28 mouse cellular contexts compared by ENCODE assay signal in genomic region chr2:166032628-166033027, GRCm38 (mm10). TPM values are rescaled to one million over a fixed set of nuclear protein-coding genes. Genes with fewer than 3 reads are reported as not detected.
A peak's percentile ranks its signal among the peaks of the same experiment; 100 is the strongest.
DNase-seq lines count a peak whose midpoint lies in the region; ATAC-seq lines count a peak whose summit lies in the region.
"Had no signal": no experiment of that assay in that cellular context is flagged by ENCODE, and none has a peak within 500 bp of the region (broad histone marks: within the 10 kb centered on the region; RNA-seq: fewer than 3 reads in every experiment).

No protein-coding gene starts in this region.

- DNase-seq in heart, adult 11 months: peak; percentile 91
- DNase-seq in heart, adult 9 months (ENCODE audit: low spot score in 2 of 2): no peak
- no peak for DNase-seq in kidney, postnatal 36 days
- no peak for DNase-seq in embryonic facial prominence, embryonic 10.5 days (ENCODE audit: low spot score)
- no peak for DNase-seq in retina, postnatal 1 day
- DNase-seq in thymus, adult 18-20 months: no peak
- DNase-seq: adrenal gland, adult 8-10 months; adrenal gland, postnatal 25 days; cerebellum, adult 11-12 months; cerebellum, adult 8-10 months; cerebellum, postnatal 10 days; cerebellum, postnatal 36 days; embryo, embryonic 11 days; gastrocnemius, postnatal 25 days; heart, adult 2 months; heart, postnatal 10 days; heart, postnatal 36 days had no signal

- peaks cover 18% of the 10 kb centered on the region; the same call in 1 of the 2 replicates for H3K36me3 ChIP-seq in kidney, embryonic 15.5 days
- peaks cover 7% of the 10 kb centered on the region; the same call in 1 of the 2 replicates for H3K36me3 ChIP-seq in embryonic facial prominence, embryonic 10.5 days (replicated peaks)
- no peaks in the 10 kb centered on the region; the same call in 1 of the 2 replicates for H3K36me3 ChIP-seq in stomach, embryonic 14.5 days (ENCODE audit: control insufficient read depth, insufficient read depth, low read length)
- H3K36me3 ChIP-seq: embryonic facial prominence, embryonic 15.5 days; heart, embryonic 12.5 days; heart, embryonic 15.5 days had no signal

- H3K9ac ChIP-seq in kidney, embryonic 15.5 days: no peak overlapping the region
- H3K9ac ChIP-seq in stomach, embryonic 14.5 days (replicated peaks; ENCODE audit: low read depth, low read length): no peak overlapping the region
- H3K9ac ChIP-seq: embryonic facial prominence, embryonic 15.5 days; forebrain, embryonic 12.5 days; heart, embryonic 15.5 days; hindbrain, embryonic 14.5 days had no signal

- H3K9me3 ChIP-seq in kidney, embryonic 15.5 days (replicated peaks): no peaks in the 10 kb centered on the region
- no peaks in the 10 kb centered on the region for H3K9me3 ChIP-seq in embryonic facial prominence, embryonic 10.5 days
- H3K9me3 ChIP-seq in stomach, embryonic 14.5 days (ENCODE audit: control insufficient read depth, low read depth, low read length): no peaks in the 10 kb centered on the region
- H3K9me3 ChIP-seq: embryonic facial prominence, embryonic 15.5 days; forebrain, embryonic 12.5 days; heart, embryonic 12.5 days; heart, embryonic 15.5 days had no signal

- peaks cover 63% of the 10 kb centered on the region for H3K4me1 ChIP-seq in kidney, embryonic 15.5 days
- H3K4me1 ChIP-seq in embryonic facial prominence, embryonic 10.5 days: peaks cover 63% of the 10 kb centered on the region
- H3K4me1 ChIP-seq in stomach, embryonic 14.5 days (ENCODE audit: control insufficient read depth, insufficient read depth, low read length): peaks cover 31% of the 10 kb centered on the region

- H3K27me3 ChIP-seq in kidney, embryonic 15.5 days: no peaks in the 10 kb centered on the region
- no peaks in the 10 kb centered on the region for H3K27me3 ChIP-seq in embryonic facial prominence, embryonic 10.5 days (replicated peaks; ENCODE audit: low read depth, poor library complexity, severe bottlenecking)
- H3K27me3 ChIP-seq in stomach, embryonic 14.5 days (ENCODE audit: control insufficient read depth, insufficient read depth, low read length): no peaks in the 10 kb centered on the region
- H3K27me3 ChIP-seq: embryonic facial prominence, embryonic 15.5 days; forebrain, embryonic 12.5 days; heart, embryonic 12.5 days; heart, embryonic 15.5 days had no signal

- no peak overlapping the region for H3K4me3 ChIP-seq in kidney, embryonic 15.5 days (replicated peaks)
- no peak overlapping the region for H3K4me3 ChIP-seq in embryonic facial prominence, embryonic 10.5 days
- no peak overlapping the region for H3K4me3 ChIP-seq in stomach, embryonic 14.5 days (ENCODE audit: low read depth, low read length)
- H3K4me3 ChIP-seq: embryonic facial prominence, embryonic 15.5 days; forebrain, embryonic 12.5 days; heart, adult 2 months; heart, embryonic 12.5 days; heart, embryonic 15.5 days had no signal

- no peak for ATAC-seq in kidney, embryonic 15.5 days (replicated peaks; ENCODE audit: low FRiP score)
- no peak for ATAC-seq in stomach, embryonic 14.5 days (ENCODE audit: insufficient number of reproducible peaks, insufficient read depth, low FRiP score, low read depth)
- ATAC-seq: activated CD4-positive, CD25-positive, alpha-beta regulatory T cell, adult 4 months; forebrain, embryonic 16.5 days; hindbrain, postnatal 0 days; inflammation-experienced regulatory T-cells, adult 6 months had no signal

- 0 out of 2 replicates have a peak overlapping the region, but pooled peaks have one; percentile 32 for H3K27ac ChIP-seq in kidney, embryonic 15.5 days
- H3K27ac ChIP-seq in embryonic facial prominence, embryonic 10.5 days (replicated peaks): peak overlapping the region; percentile 11
- peak overlapping the region; percentile 27; the same call in 1 of the 2 replicates for H3K27ac ChIP-seq in stomach, embryonic 14.5 days (ENCODE audit: low read length)
- H3K27ac ChIP-seq: embryonic facial prominence, embryonic 15.5 days; forebrain, embryonic 12.5 days; hindbrain, embryonic 14.5 days; hindbrain, postnatal 0 days had no signal

- H3K4me2 ChIP-seq in kidney, embryonic 15.5 days: no peak overlapping the region
- H3K4me2 ChIP-seq in stomach, embryonic 14.5 days (replicated peaks; ENCODE audit: low read depth, low read length): no peak overlapping the region
- H3K4me2 ChIP-seq: embryonic facial prominence, embryonic 15.5 days; forebrain, embryonic 12.5 days; heart, embryonic 15.5 days; hindbrain, embryonic 14.5 days had no signal

- WGBS in kidney, embryonic 15.5 days: 84% methylated on average over 5 of the region's 5 CpGs
- 88% methylated on average over 5 of the region's 5 CpGs for WGBS in embryonic facial prominence, embryonic 10.5 days
- WGBS in stomach, embryonic 14.5 days: 82% methylated on average over 5 of the region's 5 CpGs

RNA-seq across cellular contexts. Expression of gene Ncoa3, which starts 40.2 kb away (rescaled TPM):
- 17.4 and 19.2 TPM in 2 replicates for polyA plus RNA-seq in kidney, embryonic 15.5 days (2015; fragmentation: Nextera tagmentation; extraction: Ambion mirVana)
- 16.0 TPM in 2 replicates for polyA plus RNA-seq in embryonic facial prominence, embryonic 10.5 days (2016; fragmentation: Nextera tagmentation; extraction: Ambion mirVana)
- polyA plus RNA-seq in stomach, embryonic 14.5 days (2014; fragmentation: Nextera tagmentation; extraction: Ambion mirVana): 22.8 and 25.7 TPM in 2 replicates
